Mouse (Mus musculus) kidney, adult 2 months (tissue): ENCODE measurements around the gene Cep55.

Experiments
- CTCF ChIP-seq: fragments of 200-500 bp; conservative IDR thresholded peaks from 2 replicates; pipeline ENCODE4 v1.5.1; 2011; ENCODE audit warnings: low read depth, mild to moderate bottlenecking, control low read depth, low read length, moderate library complexity, mixed read lengths; ENCODE audit not compliant: insufficient read depth, insufficient read length
- POLR2A ChIP-seq: fragments of 200-500 bp; IDR thresholded peaks from one replicate; pipeline ENCODE4 v1.6.1; 2011; ENCODE audit warnings: low read depth, low read length, control low read depth

DNA sequence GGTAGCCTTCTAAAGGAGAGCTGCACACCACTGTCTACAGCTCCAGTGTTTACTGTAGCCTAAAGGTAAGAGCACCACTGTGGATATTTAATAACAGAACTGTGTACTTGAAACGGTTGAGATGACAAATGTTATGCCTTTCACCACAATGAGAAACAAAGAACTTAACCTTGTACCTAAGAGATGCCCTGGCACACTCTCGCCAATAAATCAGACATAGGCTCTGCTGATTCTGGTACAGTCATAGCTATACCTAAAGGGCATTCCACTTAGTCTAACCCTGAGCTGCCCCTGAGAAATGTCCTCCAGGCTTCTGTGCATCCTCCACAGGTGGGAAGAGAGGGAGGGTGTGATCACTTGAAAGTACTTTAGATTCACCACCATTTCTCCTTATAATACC lies 20.1 kb upstream of the Cep55 start:
- no peak for TF ChIP-seq CTCF
- no peak for TF ChIP-seq POLR2A
